Mouse (Mus musculus) forebrain, embryonic 11.5 days (tissue): ENCODE results near the gene Krt27. TPM values are rescaled to one million over a fixed set of nuclear protein-coding genes. Genes with fewer than 3 reads are reported as not detected.

Experiments
- ATAC-seq: fragments of 200-750 bp; cut with Nextera tagmentation; replicated peaks from 2 replicates; pipeline ENCODE4 v1.8.0; 2017; ENCODE audit warnings: moderate TSS enrichment; ENCODE audit not compliant: low FRiP score
- DNase-seq: peaks from one replicate; pipeline ENCODE4 v3.0.0-alpha.2; 2017; ENCODE audit warnings: low spot score
- H3K27ac ChIP-seq: fragments of 300-500 bp; sonication (generic); 2 replicates; pipeline ENCODE4 v1.5.1; 2014; ENCODE audit warnings: low read depth, low read length
- H3K27me3 ChIP-seq: fragments of 300-500 bp; sonication (generic); 2 replicates; pipeline ENCODE4 v1.6.1; 2014; ENCODE audit warnings: mild to moderate bottlenecking, low read length, mixed read lengths; ENCODE audit not compliant: control insufficient read depth, insufficient read depth
- H3K36me3 ChIP-seq: fragments of 300-500 bp; sonication (generic); 2 replicates; pipeline ENCODE4 v1.6.1; 2014; ENCODE audit warnings: mild to moderate bottlenecking, low read length, moderate library complexity, mixed read lengths; ENCODE audit not compliant: control insufficient read depth, insufficient read depth
- H3K4me1 ChIP-seq: fragments of 300-500 bp; sonication (generic); replicated peaks from 2 replicates; pipeline ENCODE4 v1.6.1; 2014; ENCODE audit warnings: low read length, mixed read lengths; ENCODE audit not compliant: control insufficient read depth, insufficient read depth
- H3K4me2 ChIP-seq: fragments of 300-500 bp; sonication (generic); 2 replicates; pipeline ENCODE4 v1.6.1; 2014; ENCODE audit warnings: low read depth, mild to moderate bottlenecking, low read length, moderate library complexity, mixed read lengths; ENCODE audit not compliant: severe bottlenecking
- H3K4me3 ChIP-seq: fragments of 300-500 bp; sonication (generic); 2 replicates; pipeline ENCODE4 v1.5.1; 2014; ENCODE audit warnings: low read depth, low read length
- H3K9ac ChIP-seq: fragments of 300-500 bp; sonication (generic); 2 replicates; pipeline ENCODE4 v1.6.1; 2014; ENCODE audit warnings: low read length
- H3K9me3 ChIP-seq: fragments of 300-500 bp; sonication (generic); 2 replicates; pipeline ENCODE4 v1.6.1; 2016; ENCODE audit warnings: low read length, mixed read lengths; ENCODE audit not compliant: control insufficient read depth
- WGBS: fragments of 180-500 bp; shearing (Covaris S2); extraction: QIAGEN DNeasy Blood & Tissue Kit; methylation state at CpG from one replicate; pipeline ENCODE4 v1.1.7; 2014; 5-methylcytosine and 5-hydroxymethylcytosine counted together
- polyA plus RNA-seq: library from polyadenylated mRNA; unstranded; fragments of >200 nt; fragmentation: Nextera tagmentation; extraction: Ambion mirVana; gene quantifications from 2 replicates; pipeline ENCODE4 v1.2.1, GENCODE M21; 2014

Krt27 gene
- polyA plus RNA-seq, 1 experiment from 2014 or later = not detected

- ATAC-seq = no peak
- WGBS = 33% methylated on average over 9 of the region's 9 CpGs
- DNase-seq = peak; percentile 66
Observed at GRCm38 (mm10) chr11:99364412-99364811, 13.5 kb upstream of the Krt27 start.

GRCm38 (mm10) chr11:99361423-99361822 is 10.5 kb upstream of the Krt27 start:
- WGBS = 94% methylated on average over 8 of the region's 8 CpGs
- H3K4me3 ChIP-seq = no peak overlapping the region
- H3K4me2 ChIP-seq = no peak overlapping the region
- no peak overlapping the region for H3K9ac ChIP-seq
- ATAC-seq (no peak), DNase-seq (no peak)
- H3K27me3 ChIP-seq = no peaks in the 10 kb centered on the region
- no peaks in the 10 kb centered on the region for H3K9me3 ChIP-seq
- H3K36me3 ChIP-seq = no peaks in the 10 kb centered on the region
- H3K4me1 ChIP-seq = no peaks in the 10 kb centered on the region
- no peak overlapping the region for H3K27ac ChIP-seq

More at GRCm38 (mm10) chr11:99364412-99364811, 13.5 kb upstream of the Krt27 start:
- no peak overlapping the region for H3K27ac ChIP-seq
- no peaks in the 10 kb centered on the region for H3K27me3 ChIP-seq
- H3K9me3 ChIP-seq = no peaks in the 10 kb centered on the region
- H3K36me3 ChIP-seq = no peaks in the 10 kb centered on the region
- no peak overlapping the region for H3K4me2 ChIP-seq
- no peaks in the 10 kb centered on the region for H3K4me1 ChIP-seq
- no peak overlapping the region for H3K4me3 ChIP-seq
- H3K9ac ChIP-seq = no peak overlapping the region

GRCm38 (mm10) chr11:99339299-99339847 is 11.5 kb downstream of the Krt27 start:
- Histone ChIP-seq H3K4me1 (no peaks in the 10 kb centered on the region; the same call in 1 of the 2 replicates), H3K9ac (no peak overlapping the region), H3K27ac (no peak overlapping the region), H3K36me3 (no peaks in the 10 kb centered on the region), H3K4me2 (no peak overlapping the region), H3K4me3 (no peak overlapping the region), H3K27me3 (no peaks in the 10 kb centered on the region), H3K9me3 (no peaks in the 10 kb centered on the region)
- 48% methylated on average over 11 of the region's 11 CpGs for WGBS
- DNase-seq (no peak), ATAC-seq (no peak)

- Histone ChIP-seq H3K9ac (no peak within 1 kb of the TSS), H3K27me3 (no peaks in the 10 kb centered on the region), H3K27ac (no peak within 1 kb of the TSS), H3K4me2 (no peak within 1 kb of the TSS), H3K36me3 (no peaks in the 10 kb centered on the region), H3K9me3 (no peaks in the 10 kb centered on the region), H3K4me1 (no peaks in the 10 kb centered on the region; the same call in 1 of the 2 replicates), H3K4me3 (no peak within 1 kb of the TSS)
- DNase-seq = no peak
- WGBS = 95% methylated on average over 11 of the region's 11 CpGs
- no peak for ATAC-seq
Observed at GRCm38 (mm10) chr11:99337866-99338265, 13.0 kb downstream of the Krt27 start, which contains the start of gene Krt26. Gene Krt26 (minus strand): TSS chr11:99337966.

GRCm38 (mm10) chr11:99333426-99333825 is 17.5 kb downstream of the Krt27 start:
- Histone ChIP-seq H3K9ac (no peak overlapping the region), H3K4me1 (no peaks in the 10 kb centered on the region), H3K36me3 (no peaks in the 10 kb centered on the region), H3K27ac (no peak overlapping the region), H3K4me3 (no peak overlapping the region), H3K9me3 (no peaks in the 10 kb centered on the region), H3K27me3 (no peaks in the 10 kb centered on the region), H3K4me2 (no peak overlapping the region)
- DNase-seq (no peak), ATAC-seq (no peak)
- WGBS = 77% methylated on average over 13 of the region's 13 CpGs

- Histone ChIP-seq H3K27ac (no peak overlapping the region), H3K9me3 (no peaks in the 10 kb centered on the region), H3K4me3 (no peak overlapping the region), H3K4me1 (no peaks in the 10 kb centered on the region), H3K36me3 (no peaks in the 10 kb centered on the region), H3K9ac (no peak overlapping the region), H3K27me3 (no peaks in the 10 kb centered on the region), H3K4me2 (no peak overlapping the region)
- ATAC-seq = no peak
- no peak for DNase-seq
- WGBS = 83% methylated on average over 2 of the region's 2 CpGs
Observed at GRCm38 (mm10) chr11:99329655-99330054, 21.2 kb downstream of the Krt27 start.

GRCm38 (mm10) chr11:99322851-99323250 is 28.1 kb downstream of the Krt27 start, which contains the start of gene Krt25:
Gene Krt25 (minus strand): TSS chr11:99322951.
- ATAC-seq = no peak

GRCm38 (mm10) chr11:99321094-99321493 is 29.8 kb downstream of the Krt27 start:
- H3K9ac ChIP-seq = no peak overlapping the region
- ATAC-seq (no peak), DNase-seq (no peak)
- 88% methylated on average over 14 of the region's 14 CpGs for WGBS
- H3K4me2 ChIP-seq = no peak overlapping the region
- no peaks in the 10 kb centered on the region for H3K9me3 ChIP-seq
- H3K4me1 ChIP-seq = no peaks in the 10 kb centered on the region
- no peaks in the 10 kb centered on the region for H3K27me3 ChIP-seq
- H3K27ac ChIP-seq = no peak overlapping the region
- H3K4me3 ChIP-seq = no peak overlapping the region
- no peaks in the 10 kb centered on the region for H3K36me3 ChIP-seq

More at GRCm38 (mm10) chr11:99322851-99323250, 28.1 kb downstream of the Krt27 start, which contains the start of gene Krt25:
- Histone ChIP-seq H3K36me3 (no peaks in the 10 kb centered on the region), H3K9me3 (no peaks in the 10 kb centered on the region), H3K4me2 (no peak within 1 kb of the TSS), H3K27ac (no peak within 1 kb of the TSS), H3K9ac (no peak within 1 kb of the TSS), H3K4me1 (no peaks in the 10 kb centered on the region), H3K27me3 (no peaks in the 10 kb centered on the region), H3K4me3 (no peak within 1 kb of the TSS)
- 93% methylated on average over 11 of the region's 11 CpGs for WGBS
- DNase-seq = no peak

GRCm38 (mm10) chr11:99319127-99319526 is 31.8 kb downstream of the Krt27 start:
- no peak overlapping the region for H3K27ac ChIP-seq
- 84% methylated on average over 9 of the region's 9 CpGs for WGBS
- ATAC-seq = no peak

More at GRCm38 (mm10) chr11:99319127-99319526, 31.8 kb downstream of the Krt27 start:
- Histone ChIP-seq H3K4me1 (no peaks in the 10 kb centered on the region), H3K4me2 (no peak overlapping the region), H3K9ac (no peak overlapping the region), H3K36me3 (no peaks in the 10 kb centered on the region), H3K27me3 (no peaks in the 10 kb centered on the region), H3K9me3 (no peaks in the 10 kb centered on the region), H3K4me3 (no peak overlapping the region)
- no peak for DNase-seq
